Mouse (Mus musculus): Measurements from ENCODE around the gene Ubash3b. TPM values are rescaled to one million over a fixed set of nuclear protein-coding genes. Genes with fewer than 3 reads are reported as not detected.

The Ubash3b gene
- polyA plus RNA-seq, 1 experiment from 2014 or later: 24.1 TPM

DNA sequence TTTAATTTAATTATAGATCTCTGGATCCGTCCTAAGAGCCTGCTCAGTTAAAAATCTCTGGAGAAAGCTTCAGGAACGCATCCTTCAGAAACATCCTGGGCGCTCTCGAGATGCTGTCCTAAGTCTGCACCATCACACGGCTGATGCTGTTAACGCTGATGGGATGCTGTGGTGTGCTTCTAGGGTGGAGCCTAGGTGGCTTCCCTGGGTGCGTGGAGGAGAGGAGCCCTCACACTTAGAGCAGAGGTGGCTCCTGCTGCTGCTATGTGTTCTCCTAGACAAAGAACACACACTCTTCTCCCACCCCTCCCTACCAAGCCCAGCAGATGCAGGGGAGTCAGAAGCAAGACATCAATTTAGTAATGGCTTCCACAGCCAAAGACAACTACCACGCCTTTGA, 61.6 kb downstream of the Ubash3b start:
- no peaks in the 10 kb centered on the region for H3K27me3 ChIP-seq (replicated peaks)
- H3K9ac ChIP-seq: no peak overlapping the region
- ATAC-seq (ENCODE audit: low FRiP score, low read depth): no peak
- no peaks in the 10 kb centered on the region for H3K36me3 ChIP-seq
- H3K4me3 ChIP-seq: no peak overlapping the region
- 82% methylated on average over 8 of the region's 8 CpGs for WGBS
- H3K9me3 ChIP-seq: no peaks in the 10 kb centered on the region
- no peak overlapping the region for H3K27ac ChIP-seq
- no peak overlapping the region for H3K4me2 ChIP-seq (replicated peaks)
- no peaks in the 10 kb centered on the region for H3K4me1 ChIP-seq

DNA sequence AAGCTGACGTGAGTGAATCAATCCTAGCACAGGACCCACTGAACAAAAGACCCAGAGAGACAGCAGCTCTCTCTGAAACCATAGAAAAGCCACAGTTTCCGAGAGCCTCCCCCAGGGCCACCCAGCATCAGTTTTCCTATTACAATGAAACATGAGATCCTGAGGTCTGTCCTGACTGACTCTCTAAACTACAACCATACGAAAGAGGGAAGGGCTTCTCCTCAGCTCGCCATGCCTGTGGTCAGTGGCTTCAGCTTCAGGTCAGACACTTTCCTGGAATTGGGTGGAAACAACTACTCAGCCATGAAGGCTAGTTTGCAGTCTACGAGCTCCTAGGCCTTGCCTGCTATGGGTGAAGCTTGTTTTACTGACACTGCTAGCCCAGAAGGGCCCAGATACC, 62.4 kb downstream of the Ubash3b start:
- ATAC-seq (ENCODE audit: low FRiP score, low read depth): no peak
- Histone ChIP-seq H3K4me1 (no peaks in the 10 kb centered on the region), H3K9ac (no peak overlapping the region), H3K27ac (no peak overlapping the region), H3K36me3 (no peaks in the 10 kb centered on the region), H3K27me3 (replicated peaks) (no peaks in the 10 kb centered on the region), H3K4me3 (no peak overlapping the region), H3K4me2 (replicated peaks) (no peak overlapping the region), H3K9me3 (no peaks in the 10 kb centered on the region)
- WGBS: 60% methylated on average over 5 of the region's 5 CpGs

DNA sequence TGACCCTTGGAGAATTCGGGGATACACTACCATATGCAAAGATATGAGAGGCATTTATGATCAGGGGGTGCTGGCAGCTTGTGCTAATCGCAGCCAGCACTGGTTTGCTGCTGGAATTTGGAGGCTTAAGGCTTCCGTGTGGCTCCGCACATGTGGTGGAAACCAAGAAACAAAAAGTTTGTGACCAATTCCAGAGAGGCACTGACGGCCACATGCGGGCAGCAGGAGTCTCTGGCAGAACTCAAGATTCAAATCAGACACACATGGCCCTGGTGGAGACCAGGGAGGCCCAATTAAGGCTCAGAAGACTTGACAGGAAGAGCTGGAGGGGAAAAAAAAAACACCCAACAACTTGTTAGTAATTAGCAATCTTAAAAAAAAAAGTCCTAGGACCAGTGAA, 63.4 kb downstream of the Ubash3b start:
- Histone ChIP-seq H3K27me3 (replicated peaks) (no peaks in the 10 kb centered on the region), H3K27ac (no peak overlapping the region), H3K4me1 (no peaks in the 10 kb centered on the region), H3K36me3 (no peaks in the 10 kb centered on the region), H3K9me3 (no peaks in the 10 kb centered on the region), H3K9ac (no peak overlapping the region), H3K4me3 (no peak overlapping the region), H3K4me2 (replicated peaks) (no peak overlapping the region)
- ATAC-seq (ENCODE audit: low FRiP score, low read depth): no peak
- 87% methylated on average over 6 of the region's 6 CpGs for WGBS

DNA sequence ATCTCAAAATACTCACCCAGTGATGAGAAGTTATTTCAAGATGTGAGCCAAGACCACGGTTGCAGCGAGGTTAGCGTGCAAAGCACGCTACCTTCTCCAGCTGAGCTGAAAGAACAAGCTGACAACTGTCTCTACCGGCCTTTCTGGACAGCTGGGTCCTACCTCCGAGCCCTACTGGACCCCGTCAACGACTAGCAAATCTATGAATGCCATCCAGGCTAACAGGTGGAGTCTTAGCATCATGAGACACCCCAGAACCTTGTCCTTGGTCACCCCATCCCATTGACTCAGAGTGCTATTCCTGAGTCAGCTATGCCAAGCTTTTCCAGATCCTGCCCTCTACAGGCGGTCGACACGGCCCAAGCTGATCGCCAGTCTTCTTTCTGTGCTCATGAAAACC, 69.5 kb downstream of the Ubash3b start:
- no peak overlapping the region for H3K27ac ChIP-seq
- WGBS: 94% methylated on average over 12 of the region's 12 CpGs
- ATAC-seq (ENCODE audit: low FRiP score, low read depth): no peak
- H3K9me3 ChIP-seq: no peaks in the 10 kb centered on the region
- no peak overlapping the region for H3K4me3 ChIP-seq
- no peaks in the 10 kb centered on the region for H3K27me3 ChIP-seq (replicated peaks)
- no peaks in the 10 kb centered on the region for H3K36me3 ChIP-seq
- H3K9ac ChIP-seq: no peak overlapping the region
- H3K4me1 ChIP-seq: no peaks in the 10 kb centered on the region
- H3K4me2 ChIP-seq (replicated peaks): no peak overlapping the region

DNA sequence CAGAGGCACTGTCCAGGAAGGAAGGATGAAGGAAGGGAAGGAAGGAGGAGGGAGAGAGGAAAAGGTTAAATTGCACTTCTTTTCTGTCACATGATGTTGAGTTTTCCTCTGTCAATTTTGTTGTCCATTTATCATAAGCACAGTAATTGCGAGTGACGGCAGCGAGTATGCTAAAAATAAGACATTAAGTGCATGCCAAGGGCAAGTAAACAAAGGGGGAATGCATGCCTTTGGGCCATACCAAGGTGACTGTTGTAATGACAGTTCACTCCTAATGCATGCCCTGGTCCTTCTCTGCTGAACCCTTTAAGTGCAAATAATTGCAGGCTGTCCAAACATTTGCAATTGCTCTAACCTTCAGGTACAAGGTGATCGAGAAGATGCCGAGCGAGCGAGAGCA, 70.3 kb downstream of the Ubash3b start:
- Histone ChIP-seq H3K9me3 (no peaks in the 10 kb centered on the region), H3K4me2 (replicated peaks) (no peak overlapping the region), H3K27ac (no peak overlapping the region), H3K4me3 (no peak overlapping the region), H3K4me1 (no peaks in the 10 kb centered on the region), H3K27me3 (replicated peaks) (no peaks in the 10 kb centered on the region), H3K9ac (no peak overlapping the region), H3K36me3 (no peaks in the 10 kb centered on the region)
- WGBS: 90% methylated on average over 7 of the region's 7 CpGs
- ATAC-seq (ENCODE audit: low FRiP score, low read depth): no peak

DNA sequence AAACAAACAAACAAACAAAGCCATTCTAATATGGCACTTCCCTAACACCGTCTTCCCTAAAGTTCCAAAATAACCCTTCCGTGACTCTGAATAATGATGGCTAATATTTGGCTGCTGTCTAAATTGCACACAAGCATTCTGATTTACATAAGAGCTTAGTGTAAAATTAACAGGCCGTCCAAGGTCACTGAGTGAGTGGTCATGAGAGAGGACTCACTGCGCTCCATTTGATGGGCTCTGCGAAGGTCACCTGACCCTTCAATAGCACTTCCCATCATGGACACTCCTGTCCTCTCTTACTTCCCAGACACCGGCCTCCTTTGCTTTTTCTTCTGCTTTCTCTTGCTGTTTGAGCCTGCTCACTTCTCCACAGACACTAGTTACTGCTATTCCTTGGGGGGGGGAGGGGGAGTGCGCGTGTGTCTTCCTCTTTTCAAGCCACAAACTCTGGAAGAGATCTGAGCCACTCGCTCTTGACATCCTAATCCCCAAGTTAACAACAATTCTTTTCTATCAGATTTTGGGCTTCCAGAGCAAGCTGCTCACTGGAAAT, 73.6 kb downstream of the Ubash3b start:
- 90% methylated on average over 9 of the region's 9 CpGs for WGBS
- H3K9ac ChIP-seq: no peak overlapping the region

DNA sequence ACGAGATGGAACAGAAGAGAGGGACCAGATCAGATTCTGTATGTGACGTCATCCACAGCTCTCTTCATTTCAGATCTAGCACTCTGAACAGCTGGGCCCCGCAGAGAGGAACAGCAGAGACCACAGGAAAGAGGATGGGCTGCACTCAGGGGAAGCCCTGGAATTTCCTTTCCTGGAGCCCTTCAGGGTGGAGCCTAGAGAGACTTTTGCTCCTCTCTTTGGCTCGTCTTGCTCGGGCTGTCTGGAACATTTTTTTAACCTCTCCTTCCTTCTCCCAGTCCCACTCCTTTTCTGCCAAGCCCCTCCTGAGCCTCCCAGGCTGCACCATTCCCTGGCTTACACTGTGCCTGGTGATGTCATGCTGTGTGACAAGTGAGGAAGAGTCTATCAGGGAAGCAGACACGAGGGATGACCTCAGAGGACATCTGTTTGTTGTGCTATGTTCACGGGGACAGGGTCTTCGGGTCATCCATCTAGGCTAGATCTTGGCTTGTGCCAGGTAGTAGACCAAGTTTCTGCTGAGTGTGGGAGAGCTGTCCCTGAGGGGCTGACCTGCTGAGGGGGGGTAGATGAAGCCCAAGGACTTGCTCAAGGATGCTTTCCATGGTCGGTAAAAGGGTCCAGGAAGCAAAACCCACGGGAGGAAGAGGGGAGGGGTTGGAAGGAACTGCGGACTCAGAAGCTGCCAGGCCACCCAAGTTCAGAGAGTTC, 77.2 kb downstream of the Ubash3b start:
- Histone ChIP-seq H3K4me3 (no peak overlapping the region), H3K27ac (no peak overlapping the region), H3K9me3 (no peaks in the 10 kb centered on the region), H3K36me3 (no peaks in the 10 kb centered on the region), H3K4me2 (replicated peaks) (no peak overlapping the region), H3K9ac (no peak overlapping the region), H3K27me3 (replicated peaks) (no peaks in the 10 kb centered on the region), H3K4me1 (peaks cover 11% of the 10 kb centered on the region)
- 56% methylated on average over 11 of the region's 11 CpGs for WGBS
- no peak for ATAC-seq (ENCODE audit: low FRiP score, low read depth)

More for the DNA sequence above, 73.6 kb downstream of the Ubash3b start:
- no peak overlapping the region for H3K4me2 ChIP-seq (replicated peaks)
- ATAC-seq (ENCODE audit: low FRiP score, low read depth): no peak
- H3K27me3 ChIP-seq (replicated peaks): no peaks in the 10 kb centered on the region
- no peaks in the 10 kb centered on the region for H3K36me3 ChIP-seq
- H3K9me3 ChIP-seq: no peaks in the 10 kb centered on the region
- peaks cover 11% of the 10 kb centered on the region for H3K4me1 ChIP-seq
- H3K4me3 ChIP-seq: no peak overlapping the region
- no peak overlapping the region for H3K27ac ChIP-seq

DNA sequence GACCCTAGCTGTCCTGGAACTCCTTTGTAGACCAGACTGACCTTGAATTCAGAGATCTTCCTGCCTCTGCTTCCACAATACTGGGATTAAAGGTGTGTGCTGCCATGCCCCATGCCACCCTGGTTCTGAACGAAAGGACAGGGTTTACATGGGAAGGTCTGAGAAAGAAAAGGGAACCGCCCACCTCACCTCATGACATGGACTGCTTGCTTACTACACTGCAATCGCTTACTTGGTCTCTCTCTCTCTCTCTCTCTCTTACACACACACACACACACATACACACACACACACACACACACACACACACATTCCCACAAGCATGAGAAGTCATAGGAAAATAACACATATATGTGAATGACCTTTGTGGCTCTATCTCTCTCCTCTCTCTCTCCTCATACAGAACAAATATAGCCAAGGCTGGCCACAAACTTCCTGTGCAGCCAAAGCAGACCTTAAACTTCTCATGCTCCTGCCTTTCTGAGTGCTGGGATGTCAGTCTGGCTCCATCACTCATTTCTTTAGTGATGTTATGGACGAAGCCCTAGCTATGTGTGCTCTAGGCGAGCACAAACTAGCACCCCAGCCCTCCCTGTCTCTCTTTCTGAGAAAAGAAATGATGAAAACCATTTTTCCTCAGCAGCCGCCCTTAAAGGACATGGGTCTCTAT, 78.0 kb downstream of the Ubash3b start:
- ATAC-seq (ENCODE audit: low FRiP score, low read depth): no peak
- H3K9me3 ChIP-seq: no peaks in the 10 kb centered on the region
- 90% methylated on average over 6 of the region's 6 CpGs for WGBS

DNA sequence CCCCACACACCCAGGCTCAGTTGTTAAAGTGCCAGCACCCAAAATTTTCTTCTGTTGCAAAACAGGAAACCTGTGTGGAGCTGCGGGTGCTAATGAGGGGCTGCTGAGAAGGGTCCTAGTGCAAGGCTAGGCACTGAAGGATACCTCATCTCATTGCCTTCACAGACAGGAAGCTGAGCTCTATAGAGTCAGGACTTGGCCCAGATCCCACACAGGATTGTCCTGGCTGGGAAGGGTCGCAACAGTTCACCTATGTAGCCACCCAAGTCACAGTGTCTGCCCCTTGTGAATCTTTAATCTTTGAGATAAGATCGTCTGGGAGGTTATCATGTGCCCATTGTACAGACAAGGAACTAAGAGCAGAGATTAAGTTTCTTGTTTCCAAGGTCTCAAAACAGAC, 78.6 kb downstream of the Ubash3b start:
- Histone ChIP-seq H3K9me3 (no peaks in the 10 kb centered on the region), H3K36me3 (no peaks in the 10 kb centered on the region), H3K4me1 (peaks cover 18% of the 10 kb centered on the region), H3K4me3 (no peak overlapping the region), H3K27ac (no peak overlapping the region), H3K27me3 (replicated peaks) (no peaks in the 10 kb centered on the region), H3K4me2 (replicated peaks) (no peak overlapping the region), H3K9ac (no peak overlapping the region)
- no peak for ATAC-seq (ENCODE audit: low FRiP score, low read depth)
- 95% methylated on average over 3 of the region's 3 CpGs for WGBS

More for the DNA sequence above, 78.0 kb downstream of the Ubash3b start:
- Histone ChIP-seq H3K27me3 (replicated peaks) (no peaks in the 10 kb centered on the region), H3K27ac (no peak overlapping the region), H3K36me3 (no peaks in the 10 kb centered on the region), H3K4me2 (replicated peaks) (no peak overlapping the region), H3K4me1 (peaks cover 12% of the 10 kb centered on the region), H3K4me3 (no peak overlapping the region), H3K9ac (no peak overlapping the region)

DNA sequence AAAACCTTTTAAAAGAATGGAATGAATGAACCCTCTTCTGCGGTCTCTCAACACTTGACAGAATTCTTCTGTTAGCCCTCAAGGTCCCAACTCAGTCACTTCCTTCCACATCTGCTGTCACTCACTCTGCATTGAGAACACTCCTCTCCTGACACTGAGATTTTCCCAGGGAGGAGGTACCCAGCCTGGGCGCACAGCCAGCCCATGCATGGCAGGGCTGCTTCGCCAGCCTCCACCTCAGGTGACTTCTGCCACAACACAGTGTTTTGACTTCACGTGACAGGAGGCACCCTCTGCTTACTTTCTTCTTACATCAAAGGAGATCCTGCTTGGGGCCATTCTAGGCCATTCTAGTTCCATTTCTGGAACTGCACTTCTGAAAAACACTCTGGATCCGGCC, 80.6 kb downstream of the Ubash3b start:
- no peak for ATAC-seq (ENCODE audit: low FRiP score, low read depth)
- Histone ChIP-seq H3K4me3 (no peak overlapping the region), H3K9ac (no peak overlapping the region), H3K4me2 (replicated peaks) (no peak overlapping the region), H3K27ac (no peak overlapping the region), H3K27me3 (replicated peaks) (no peaks in the 10 kb centered on the region), H3K9me3 (no peaks in the 10 kb centered on the region), H3K4me1 (peaks cover 27% of the 10 kb centered on the region), H3K36me3 (no peaks in the 10 kb centered on the region)
- 91% methylated on average over 5 of the region's 5 CpGs for WGBS

DNA sequence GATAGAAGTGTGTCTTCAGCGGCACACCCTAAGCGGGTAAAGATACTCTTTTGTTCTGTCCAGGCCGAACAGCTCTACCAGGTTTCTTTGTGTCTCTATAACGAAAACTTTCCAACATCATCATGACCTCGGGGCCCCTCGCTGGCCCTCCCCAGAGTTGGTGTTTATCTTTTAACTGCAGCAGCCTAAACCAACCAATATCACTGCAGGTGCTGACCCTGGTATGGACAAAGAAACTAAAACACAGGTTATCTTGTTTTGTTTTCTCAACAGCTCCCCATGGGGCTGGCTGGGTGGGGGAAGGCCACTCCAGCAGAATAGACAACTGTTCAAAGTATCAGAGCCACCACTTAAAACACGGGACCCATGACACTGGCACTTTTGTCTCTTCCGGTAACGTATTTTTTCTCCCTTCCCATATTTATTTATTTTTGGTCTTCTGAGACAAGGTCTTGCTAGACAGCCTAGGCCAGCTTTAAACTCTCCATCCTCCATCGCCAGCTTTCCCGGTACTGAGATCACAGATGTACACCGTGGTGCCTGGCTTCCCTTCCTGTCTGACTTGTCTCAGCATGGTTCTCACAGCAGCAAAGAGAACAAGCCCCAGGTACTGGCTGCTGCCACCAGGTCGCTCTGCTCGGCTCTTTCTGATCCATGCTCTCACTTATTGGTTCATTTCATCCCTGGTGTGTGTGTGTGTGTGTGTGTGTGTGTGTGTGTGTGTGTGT, 81.9 kb downstream of the Ubash3b start:
- no peak overlapping the region for H3K4me2 ChIP-seq (replicated peaks)
- no peak overlapping the region for H3K9ac ChIP-seq
- no peaks in the 10 kb centered on the region for H3K36me3 ChIP-seq
- H3K27me3 ChIP-seq (replicated peaks): no peaks in the 10 kb centered on the region
- ATAC-seq (ENCODE audit: low FRiP score, low read depth): no peak
- peaks cover 25% of the 10 kb centered on the region for H3K4me1 ChIP-seq
- H3K4me3 ChIP-seq: no peak overlapping the region
- no peaks in the 10 kb centered on the region for H3K9me3 ChIP-seq
- H3K27ac ChIP-seq: no peak overlapping the region
- 70% methylated on average over 14 of the region's 14 CpGs for WGBS

DNA sequence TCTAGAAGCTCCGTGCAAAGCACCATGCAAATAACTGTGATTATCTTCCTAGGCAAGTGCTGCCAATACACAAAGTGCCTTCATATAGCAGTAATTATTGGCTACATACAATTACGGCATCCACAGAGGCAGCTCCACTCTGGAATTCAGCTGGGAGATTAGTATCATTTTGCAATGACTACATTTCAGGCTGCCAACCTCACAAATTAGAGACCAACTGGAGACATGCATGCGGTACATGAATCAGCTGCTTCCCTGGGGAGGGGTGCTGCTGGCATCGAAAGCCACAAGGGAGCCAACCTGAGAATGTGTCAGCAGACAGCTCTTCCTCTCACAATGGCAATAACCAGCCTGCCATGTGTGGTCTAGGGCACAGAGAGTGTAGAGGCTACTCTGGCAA, 83.3 kb downstream of the Ubash3b start:
- H3K36me3 ChIP-seq: no peaks in the 10 kb centered on the region
- no peak overlapping the region for H3K4me2 ChIP-seq (replicated peaks)
- H3K4me3 ChIP-seq: no peak overlapping the region
- H3K27ac ChIP-seq: no peak overlapping the region
- WGBS: 75% methylated on average over 4 of the region's 4 CpGs
- no peak for ATAC-seq (ENCODE audit: low FRiP score, low read depth)
- H3K9ac ChIP-seq: no peak overlapping the region
- H3K27me3 ChIP-seq (replicated peaks): no peaks in the 10 kb centered on the region
- peaks cover 17% of the 10 kb centered on the region for H3K4me1 ChIP-seq
- no peaks in the 10 kb centered on the region for H3K9me3 ChIP-seq

All from neural tube, embryonic 12.5 days (tissue).